Mouse (Mus musculus) lung, embryonic 14.5 days (tissue): ENCODE measurements around the gene Mbd3. TPM values are rescaled to one million over a fixed set of nuclear protein-coding genes. Genes with fewer than 3 reads are reported as not detected.

ENCODE experiments used
- ATAC-seq: fragments of 200-750 bp; cut with Nextera tagmentation; 2 replicates; pipeline ENCODE4 v1.8.0; 2017; ENCODE audit warnings: mild to moderate bottlenecking, moderate TSS enrichment, moderate library complexity; ENCODE audit not compliant: insufficient read depth
- DNase-seq: peaks from one replicate; pipeline ENCODE4 v3.0.0-alpha.2; 2015
- H3K27ac ChIP-seq: fragments of 300-500 bp; sonication (generic); 2 replicates; pipeline ENCODE4 v1.5.1; 2014; ENCODE audit warnings: low read depth, mild to moderate bottlenecking, moderate library complexity
- H3K27me3 ChIP-seq: fragments of 300-500 bp; sonication (generic); 2 replicates; pipeline ENCODE4 v1.6.1; 2014; ENCODE audit warnings: low read length, control low read depth; ENCODE audit not compliant: insufficient read depth
- H3K36me3 ChIP-seq: fragments of 300-500 bp; sonication (generic); 2 replicates; pipeline ENCODE4 v1.6.1; 2014; ENCODE audit warnings: control low read depth; ENCODE audit not compliant: insufficient read depth
- H3K4me1 ChIP-seq: fragments of 300-500 bp; sonication (generic); 2 replicates; pipeline ENCODE4 v1.6.1; 2014; ENCODE audit warnings: antibody characterized with exemption, control low read depth; ENCODE audit not compliant: insufficient read depth
- H3K4me2 ChIP-seq: fragments of 300-500 bp; sonication (generic); 2 replicates; pipeline ENCODE4 v1.6.1; 2014; ENCODE audit warnings: mild to moderate bottlenecking
- H3K4me3 ChIP-seq: fragments of 300-500 bp; sonication (generic); 2 replicates; pipeline ENCODE4 v1.5.1; 2014; ENCODE audit warnings: low read depth, low read length
- H3K9ac ChIP-seq: fragments of 300-500 bp; sonication (generic); 2 replicates; pipeline ENCODE4 v1.6.1; 2014
- H3K9me3 ChIP-seq: fragments of 300-500 bp; sonication (generic); 2 replicates; pipeline ENCODE4 v1.6.1; 2016; ENCODE audit warnings: low read depth, low read length, control low read depth
- CTCF ChIP-seq: IDR thresholded peaks from 2 replicates; pipeline ENCODE4 v1.5.1; 2016; ENCODE audit warnings: antibody characterized with exemption, low read depth
- WGBS: fragments of 180-500 bp; shearing (Covaris S2); extraction: QIAGEN DNeasy Blood & Tissue Kit; methylation state at CpG from one replicate; pipeline ENCODE4 v1.1.7; 2014; 5-methylcytosine and 5-hydroxymethylcytosine counted together
- polyA plus RNA-seq: library from polyadenylated mRNA; unstranded; fragments of >200 nt; fragmentation: Nextera tagmentation; extraction: Ambion mirVana; gene quantifications from 2 replicates; pipeline ENCODE4 v1.2.1, GENCODE M21; 2014

Mbd3 gene
- polyA plus RNA-seq, 1 experiment from 2014 or later: 268 TPM

- Histone ChIP-seq H3K4me1 (peaks cover 14% of the 10 kb centered on the region; the same call in 1 of the 2 replicates), H3K27ac (no peak overlapping the region)
- no peak for ATAC-seq
Measured at GRCm38 (mm10) chr10:80383431-80383830, 15.9 kb downstream of the Mbd3 start.

GRCm38 (mm10) chr10:80382641-80383365, 16.5 kb downstream of the Mbd3 start:
- Histone ChIP-seq H3K9me3 (no peaks in the 10 kb centered on the region), H3K27ac (no peak overlapping the region), H3K9ac (0 out of 2 replicates have a peak overlapping the region, but pooled peaks have one; percentile 6), H3K27me3 (no peaks in the 10 kb centered on the region), H3K4me3 (no peak overlapping the region), H3K4me2 (no peak overlapping the region), H3K4me1 (peaks cover 14% of the 10 kb centered on the region; the same call in 1 of the 2 replicates), H3K36me3 (peaks cover 63% of the 10 kb centered on the region)
- DNase-seq: no peak
- no peak for ATAC-seq
- WGBS: 78% methylated on average over 7 of the region's 7 CpGs
- TF ChIP-seq CTCF: no peak

More at GRCm38 (mm10) chr10:80383431-80383830, 15.9 kb downstream of the Mbd3 start:
- Histone ChIP-seq H3K9ac (0 out of 2 replicates have a peak overlapping the region, but pooled peaks have one; percentile 6), H3K4me2 (no peak overlapping the region), H3K36me3 (peaks cover 63% of the 10 kb centered on the region), H3K4me3 (no peak overlapping the region), H3K9me3 (no peaks in the 10 kb centered on the region), H3K27me3 (no peaks in the 10 kb centered on the region)
- WGBS: 55% methylated on average over 4 of the region's 4 CpGs
- DNase-seq: no peak
- TF ChIP-seq CTCF: peak; percentile 51

GRCm38 (mm10) chr10:80377716-80378115, 21.6 kb downstream of the Mbd3 start:
- Histone ChIP-seq H3K27ac (no peak overlapping the region), H3K36me3 (peaks cover 36% of the 10 kb centered on the region), H3K27me3 (no peaks in the 10 kb centered on the region), H3K9ac (no peak overlapping the region), H3K9me3 (no peaks in the 10 kb centered on the region), H3K4me3 (no peak overlapping the region), H3K4me1 (no peaks in the 10 kb centered on the region), H3K4me2 (no peak overlapping the region)
- no peak for ATAC-seq
- TF ChIP-seq CTCF: peak; percentile 77
- DNase-seq: no peak
- WGBS: 47% methylated on average over 10 of the region's 10 CpGs

GRCm38 (mm10) chr10:80376160-80376559, 23.2 kb downstream of the Mbd3 start:
- Histone ChIP-seq H3K27me3 (no peaks in the 10 kb centered on the region), H3K4me3 (no peak overlapping the region), H3K27ac (no peak overlapping the region), H3K4me1 (no peaks in the 10 kb centered on the region), H3K9ac (no peak overlapping the region), H3K9me3 (no peaks in the 10 kb centered on the region), H3K4me2 (no peak overlapping the region), H3K36me3 (peaks cover 20% of the 10 kb centered on the region)
- peak; percentile 96 for TF ChIP-seq CTCF
- DNase-seq (peak; percentile 98), ATAC-seq (0 out of 2 replicates have a peak, but pooled peaks have one; percentile 50)
- WGBS: 3% methylated on average over 7 of the region's 7 CpGs

- no peaks in the 10 kb centered on the region for H3K4me1 ChIP-seq
- no peak overlapping the region for H3K4me3 ChIP-seq
- DNase-seq: peak; percentile 85
- no peak for ATAC-seq
- no peak overlapping the region for H3K27ac ChIP-seq
- H3K9me3 ChIP-seq: no peaks in the 10 kb centered on the region
- no peak overlapping the region for H3K9ac ChIP-seq
- H3K4me2 ChIP-seq: no peak overlapping the region
- peak; percentile 72 for TF ChIP-seq CTCF
- no peaks in the 10 kb centered on the region for H3K27me3 ChIP-seq
- peaks cover under 1% of the 10 kb centered on the region for H3K36me3 ChIP-seq
- 14% methylated on average over 6 of the region's 6 CpGs for WGBS
Measured at GRCm38 (mm10) chr10:80374063-80374462, 25.3 kb downstream of the Mbd3 start.

GRCm38 (mm10) chr10:80372706-80373105, 26.6 kb downstream of the Mbd3 start:
- Histone ChIP-seq H3K36me3 (no peaks in the 10 kb centered on the region), H3K4me2 (no peak overlapping the region), H3K9ac (no peak overlapping the region; the same call in 1 of the 2 replicates), H3K9me3 (no peaks in the 10 kb centered on the region), H3K4me3 (no peak overlapping the region), H3K27me3 (no peaks in the 10 kb centered on the region), H3K27ac (no peak overlapping the region), H3K4me1 (no peaks in the 10 kb centered on the region)
- ATAC-seq (no peak), DNase-seq (no peak)
- no peak for TF ChIP-seq CTCF
- 79% methylated on average over 6 of the region's 6 CpGs for whole genome bisulfite sequencing

GRCm38 (mm10) chr10:80371983-80372382, 27.4 kb downstream of the Mbd3 start:
- no peaks in the 10 kb centered on the region for H3K9me3 ChIP-seq
- DNase-seq (no peak), ATAC-seq (no peak)
- H3K4me3 ChIP-seq: peak overlapping the region; percentile 28; the same call in 1 of the 2 replicates
- H3K4me1 ChIP-seq: no peaks in the 10 kb centered on the region
- WGBS: 50% methylated on average over 9 of the region's 9 CpGs
- no peak overlapping the region for H3K9ac ChIP-seq
- H3K4me2 ChIP-seq: peak overlapping the region; percentile 47
- TF ChIP-seq CTCF: no peak
- H3K27ac ChIP-seq: no peak overlapping the region; the same call in 1 of the 2 replicates
- H3K27me3 ChIP-seq: no peaks in the 10 kb centered on the region
- no peaks in the 10 kb centered on the region for H3K36me3 ChIP-seq
